Mouse (Mus musculus) left cerebral cortex, adult 2 months (tissue): Measurements from ENCODE around the gene Prdm2. TPM values are rescaled to one million over a fixed set of nuclear protein-coding genes. Genes with fewer than 3 reads are reported as not detected.

ENCODE experiments used
- DNase-seq, 2 experiments: peaks; one replicate each; pipeline ENCODE4 v3.0.0; 2021 to 2022; ENCODE audit warnings: low spot score in 2 of 2, mixed read lengths in 1 of 2; ENCODE audit errors: extremely low spot score in 1 of 2
- H3K27ac ChIP-seq: fragments of 200-600 bp; 2 replicates; pipeline ENCODE4 v1.8.1; 2022
- H3K4me3 ChIP-seq: fragments of 200-600 bp; 2 replicates; pipeline ENCODE4 v1.8.1; 2022
- CTCF ChIP-seq: fragments of 200-600 bp; IDR thresholded peaks from 2 replicates; pipeline ENCODE4 v1.8.1; 2022; ENCODE audit warnings: antibody characterized with exemption, mild to moderate bottlenecking, moderate library complexity
- intact Hi-C: fragments of 180-260 bp; cut with DNase I; formaldehyde crosslinking; loops from one replicate; pipeline ENCODE4 v1.15.1; 2025
- total RNA-seq, 2 experiments: library from RNA; stranded (reverse); gene quantifications; 2 replicates each; pipeline ENCODE4 v1.2.3; 2021

Gene Prdm2
- total RNA-seq, 2 experiments from 2014 or later: 43.3 to 49.2 TPM

- no peak for TF ChIP-seq CTCF
Measured at GRCm38 (mm10) chr4:143171600-143172290, 41.0 kb downstream of the Prdm2 start.

GRCm38 (mm10) chr4:143170290-143170689 lies 42.5 kb downstream of the Prdm2 start:
- Histone ChIP-seq H3K27ac (no peak overlapping the region), H3K4me3 (no peak overlapping the region)
- TF ChIP-seq CTCF: no peak
- intact Hi-C loops: no loop called here
- DNase-seq: no peak

More at GRCm38 (mm10) chr4:143171600-143172290, 41.0 kb downstream of the Prdm2 start:
- Histone ChIP-seq H3K27ac (no peak overlapping the region), H3K4me3 (no peak overlapping the region)
- intact Hi-C loops: no loop called here
- no peak for DNase-seq

GRCm38 (mm10) chr4:143168093-143168492 lies 44.7 kb downstream of the Prdm2 start:
- no peak for TF ChIP-seq CTCF
- H3K4me3 ChIP-seq: no peak overlapping the region
- no peak overlapping the region for H3K27ac ChIP-seq
- no peak for DNase-seq
- intact Hi-C loops: no loop called here

- peak overlapping the region; percentile 63 for H3K4me3 ChIP-seq
- intact Hi-C loops: loop anchor here (2.0 to 5.0 kb wide), 4 partner anchors 29 to 135 kb away; no protein-coding TSS in a partner anchor
- TF ChIP-seq CTCF: no peak
- peak; percentile 99 for DNase-seq
- H3K27ac ChIP-seq: peak overlapping the region; percentile 99
Measured at GRCm38 (mm10) chr4:143161619-143162479, 50.9 kb downstream of the Prdm2 start.

GRCm38 (mm10) chr4:143160826-143161225 lies 52.0 kb downstream of the Prdm2 start:
- TF ChIP-seq CTCF: no peak
- Histone ChIP-seq H3K27ac (peak overlapping the region; percentile 99; the same call in 1 of the 2 replicates), H3K4me3 (peak overlapping the region; percentile 63)
- intact Hi-C loops: loop anchor here (5.0 kb wide), 2 partner anchors 49 to 134 kb away; no protein-coding TSS in a partner anchor
- DNase-seq: no peak

- intact Hi-C loops: no loop called here
Measured at GRCm38 (mm10) chr4:143159336-143159735, 53.5 kb downstream of the Prdm2 start.

GRCm38 (mm10) chr4:143155871-143156270 lies 56.9 kb downstream of the Prdm2 start:
- intact Hi-C loops: no loop called here
- no peak for TF ChIP-seq CTCF
- no peak overlapping the region for H3K27ac ChIP-seq
- no peak for DNase-seq
- no peak overlapping the region for H3K4me3 ChIP-seq

More at GRCm38 (mm10) chr4:143159336-143159735, 53.5 kb downstream of the Prdm2 start:
- no peak overlapping the region for H3K27ac ChIP-seq
- DNase-seq: no peak
- TF ChIP-seq CTCF: no peak
- no peak overlapping the region for H3K4me3 ChIP-seq

- no peak for TF ChIP-seq CTCF
- H3K4me3 ChIP-seq: no peak overlapping the region
- intact Hi-C loops: no loop called here
- no peak for DNase-seq
- no peak overlapping the region for H3K27ac ChIP-seq
Measured at GRCm38 (mm10) chr4:143155036-143155435, 57.8 kb downstream of the Prdm2 start.

GRCm38 (mm10) chr4:143154571-143154970 lies 58.2 kb downstream of the Prdm2 start:
- TF ChIP-seq CTCF: no peak
- Histone ChIP-seq H3K27ac (no peak overlapping the region), H3K4me3 (no peak overlapping the region)
- no peak for DNase-seq
- intact Hi-C loops: no loop called here

GRCm38 (mm10) chr4:143152634-143153033 lies 60.2 kb downstream of the Prdm2 start:
- no peak overlapping the region for H3K4me3 ChIP-seq
- intact Hi-C loops: no loop called here
- TF ChIP-seq CTCF: no peak

GRCm38 (mm10) chr4:143151267-143151666 lies 61.5 kb downstream of the Prdm2 start:
- no peak overlapping the region for H3K27ac ChIP-seq
- TF ChIP-seq CTCF: peak; percentile 57
- H3K4me3 ChIP-seq: no peak overlapping the region
- intact Hi-C loops: no loop called here
- DNase-seq: no peak

More at GRCm38 (mm10) chr4:143152634-143153033, 60.2 kb downstream of the Prdm2 start:
- H3K27ac ChIP-seq: no peak overlapping the region
- DNase-seq: no peak

GRCm38 (mm10) chr4:143147666-143148065 lies 65.1 kb downstream of the Prdm2 start:
- no peak for TF ChIP-seq CTCF
- H3K4me3 ChIP-seq: no peak overlapping the region
- intact Hi-C loops: no loop called here
- no peak overlapping the region for H3K27ac ChIP-seq
- no peak for DNase-seq
